Mouse (Mus musculus) heart, embryonic 10.5 days (tissue): ENCODE results near the gene Mpped2. TPM values are rescaled to one million over a fixed set of nuclear protein-coding genes. Genes with fewer than 3 reads are reported as not detected.

Experiments used
- DNase-seq: peaks from one replicate; pipeline ENCODE4 v3.0.0-alpha.2; 2017; ENCODE audit warnings: low spot score
- H3K27ac ChIP-seq: fragments of 300-500 bp; sonication (generic); 2 replicates; pipeline ENCODE4 v1.5.1; 2016; ENCODE audit warnings: mild to moderate bottlenecking
- H3K27me3 ChIP-seq: fragments of 300-500 bp; sonication (generic); 2 replicates; pipeline ENCODE4 v1.6.1; 2016; ENCODE audit warnings: mild to moderate bottlenecking; ENCODE audit not compliant: poor library complexity, insufficient read depth, severe bottlenecking
- H3K36me3 ChIP-seq: fragments of 300-500 bp; sonication (generic); 2 replicates; pipeline ENCODE4 v1.6.1; 2016; ENCODE audit warnings: mild to moderate bottlenecking, moderate library complexity
- H3K4me1 ChIP-seq: fragments of 300-500 bp; sonication (generic); 2 replicates; pipeline ENCODE4 v1.6.1; 2016; ENCODE audit warnings: mild to moderate bottlenecking
- H3K4me3 ChIP-seq: fragments of 300-500 bp; sonication (generic); 2 replicates; pipeline ENCODE4 v1.5.1; 2016; ENCODE audit warnings: mild to moderate bottlenecking, moderate library complexity
- H3K9me3 ChIP-seq: fragments of 300-500 bp; sonication (generic); 2 replicates; pipeline ENCODE4 v1.6.1; 2016; ENCODE audit warnings: mild to moderate bottlenecking, moderate library complexity
- WGBS: fragments of 180-500 bp; shearing (Covaris S2); methylation state at CpG from one replicate; pipeline ENCODE4 v1.1.7; 2016; 5-methylcytosine and 5-hydroxymethylcytosine counted together
- polyA plus RNA-seq: library from polyadenylated mRNA; unstranded; fragments of >200 nt; fragmentation: Nextera tagmentation; extraction: Ambion mirVana; gene quantifications from 2 replicates; pipeline ENCODE4 v1.2.1, GENCODE M21; 2016

Mpped2 gene
- polyA plus RNA-seq, 1 experiment from 2014 or later, result 130 TPM

- no peaks in the 10 kb centered on the region for H3K27me3 ChIP-seq
- H3K4me3 ChIP-seq, result no peak overlapping the region
- WGBS, result 41% methylated on average over 4 of the region's 4 CpGs
- peaks cover 18% of the 10 kb centered on the region for H3K36me3 ChIP-seq
- peaks cover 42% of the 10 kb centered on the region for H3K4me1 ChIP-seq
- no peaks in the 10 kb centered on the region for H3K9me3 ChIP-seq
- no peak overlapping the region for H3K27ac ChIP-seq
- DNase-seq, result no peak
These were observed 20.1 kb downstream of the Mpped2 start for GRCm38 (mm10) chr2:106713151-106713550.

- peaks cover 58% of the 10 kb centered on the region for H3K4me1 ChIP-seq
- H3K4me3 ChIP-seq, result no peak overlapping the region
- 88% methylated on average over 10 of the region's 10 CpGs for WGBS
- H3K36me3 ChIP-seq, result peaks cover 19% of the 10 kb centered on the region; the same call in 1 of the 2 replicates
- H3K27me3 ChIP-seq, result no peaks in the 10 kb centered on the region
- H3K9me3 ChIP-seq, result no peaks in the 10 kb centered on the region
- no peak for DNase-seq
- H3K27ac ChIP-seq, result no peak overlapping the region
These were observed 22.8 kb downstream of the Mpped2 start for GRCm38 (mm10) chr2:106715674-106716364.

GRCm38 (mm10) chr2:106716365-106716717 is 23.3 kb downstream of the Mpped2 start:
- Histone ChIP-seq H3K36me3 (peaks cover 19% of the 10 kb centered on the region; the same call in 1 of the 2 replicates), H3K27me3 (no peaks in the 10 kb centered on the region), H3K4me1 (peaks cover 60% of the 10 kb centered on the region), H3K9me3 (no peaks in the 10 kb centered on the region), H3K27ac (no peak overlapping the region), H3K4me3 (no peak overlapping the region)
- 80% methylated on average over 7 of the region's 7 CpGs for WGBS
- no peak for DNase-seq

DNA sequence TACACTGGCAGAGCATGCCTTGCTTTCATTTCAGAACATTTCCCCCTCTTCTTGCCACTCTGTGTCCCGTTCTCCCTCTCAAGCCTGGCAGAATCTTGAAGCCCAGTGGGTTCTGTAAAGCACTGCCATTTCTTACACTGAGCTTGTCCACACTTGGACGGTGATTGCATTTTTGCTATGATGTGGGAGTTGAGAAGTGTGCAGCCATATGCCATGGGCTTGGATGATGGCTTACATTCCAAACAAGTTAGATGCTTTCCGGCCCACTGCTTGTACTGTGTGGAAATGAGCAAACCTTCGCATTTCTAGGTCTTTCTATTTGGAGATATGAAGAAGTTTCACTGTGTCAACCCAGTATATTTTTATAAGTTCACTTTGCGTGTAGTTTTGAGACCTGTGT is 25.8 kb downstream of the Mpped2 start:
- H3K4me1 ChIP-seq, result peaks cover 51% of the 10 kb centered on the region
- 83% methylated on average over 5 of the region's 5 CpGs for WGBS
- no peak for DNase-seq
- no peaks in the 10 kb centered on the region for H3K27me3 ChIP-seq
- H3K9me3 ChIP-seq, result no peaks in the 10 kb centered on the region
- H3K4me3 ChIP-seq, result no peak overlapping the region
- peaks cover 11% of the 10 kb centered on the region; the same call in 1 of the 2 replicates for H3K36me3 ChIP-seq
- no peak overlapping the region for H3K27ac ChIP-seq

DNA sequence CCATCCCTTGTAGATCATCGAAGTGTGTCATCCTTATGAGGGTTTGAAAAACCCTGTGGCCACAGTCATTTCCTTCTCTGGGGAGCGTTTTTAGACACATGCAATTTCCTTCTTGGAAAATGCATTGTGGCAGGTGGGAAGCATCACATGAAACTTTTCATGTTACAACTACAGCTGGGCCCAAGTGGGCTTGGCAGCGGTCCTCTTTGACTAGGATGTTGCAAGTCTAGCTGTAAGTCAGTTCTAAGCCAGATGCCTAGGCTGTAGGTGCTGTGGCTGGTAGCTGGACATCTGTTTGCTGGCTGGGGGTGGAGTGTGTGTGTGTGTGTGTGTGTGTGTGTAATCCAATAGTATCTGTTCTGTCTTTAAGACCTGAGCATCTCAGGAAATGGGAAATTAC is 26.4 kb downstream of the Mpped2 start:
- Histone ChIP-seq H3K9me3 (no peaks in the 10 kb centered on the region), H3K4me1 (peaks cover 51% of the 10 kb centered on the region), H3K27ac (no peak overlapping the region), H3K27me3 (no peaks in the 10 kb centered on the region), H3K4me3 (no peak overlapping the region), H3K36me3 (peaks cover 11% of the 10 kb centered on the region; the same call in 1 of the 2 replicates)
- no peak for DNase-seq
- 92% methylated on average over 3 of the region's 3 CpGs for WGBS

- 50% methylated on average over 5 of the region's 5 CpGs for WGBS
- Histone ChIP-seq H3K4me3 (no peak overlapping the region), H3K36me3 (peaks cover 16% of the 10 kb centered on the region; the same call in 1 of the 2 replicates), H3K27me3 (no peaks in the 10 kb centered on the region), H3K9me3 (no peaks in the 10 kb centered on the region), H3K4me1 (peaks cover 50% of the 10 kb centered on the region), H3K27ac (peak overlapping the region; percentile 36; the same call in 1 of the 2 replicates)
- DNase-seq, result no peak
These were observed 27.6 kb downstream of the Mpped2 start for GRCm38 (mm10) chr2:106720644-106721043.

DNA sequence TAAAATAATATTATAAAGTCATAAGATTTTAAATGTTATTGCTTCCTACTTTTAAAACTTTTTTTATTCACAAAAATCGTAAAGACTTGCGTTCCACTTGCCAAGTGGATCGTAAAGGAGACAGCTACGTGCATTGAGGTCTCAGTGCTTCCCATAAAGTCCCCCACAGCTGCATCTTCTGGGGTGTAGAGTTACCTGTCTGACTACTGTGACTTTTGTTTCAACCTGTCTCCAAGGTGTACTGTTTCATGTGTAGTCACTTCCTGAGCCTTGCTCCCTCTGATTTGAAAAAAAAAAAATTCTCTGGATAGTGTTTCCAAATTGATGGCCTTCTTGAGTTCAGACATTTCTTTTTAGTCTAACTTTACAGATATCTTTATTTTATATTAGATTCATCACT is 29.0 kb downstream of the Mpped2 start:
- peaks cover 28% of the 10 kb centered on the region; the same call in 1 of the 2 replicates for H3K36me3 ChIP-seq
- H3K4me1 ChIP-seq, result peaks cover 50% of the 10 kb centered on the region
- no peaks in the 10 kb centered on the region for H3K27me3 ChIP-seq
- no peak overlapping the region for H3K27ac ChIP-seq
- WGBS, result 81% methylated on average over 4 of the region's 4 CpGs
- H3K4me3 ChIP-seq, result no peak overlapping the region
- no peak for DNase-seq
- H3K9me3 ChIP-seq, result no peaks in the 10 kb centered on the region

GRCm38 (mm10) chr2:106729951-106730564 is 37.0 kb downstream of the Mpped2 start:
- peaks cover 51% of the 10 kb centered on the region for H3K4me1 ChIP-seq
- no peaks in the 10 kb centered on the region for H3K27me3 ChIP-seq
- no peak for DNase-seq
- H3K4me3 ChIP-seq, result no peak overlapping the region
- no peaks in the 10 kb centered on the region for H3K9me3 ChIP-seq
- H3K36me3 ChIP-seq, result peaks cover 18% of the 10 kb centered on the region; the same call in 1 of the 2 replicates
- H3K27ac ChIP-seq, result no peak overlapping the region
- WGBS, result 61% methylated on average over 6 of the region's 6 CpGs

DNA sequence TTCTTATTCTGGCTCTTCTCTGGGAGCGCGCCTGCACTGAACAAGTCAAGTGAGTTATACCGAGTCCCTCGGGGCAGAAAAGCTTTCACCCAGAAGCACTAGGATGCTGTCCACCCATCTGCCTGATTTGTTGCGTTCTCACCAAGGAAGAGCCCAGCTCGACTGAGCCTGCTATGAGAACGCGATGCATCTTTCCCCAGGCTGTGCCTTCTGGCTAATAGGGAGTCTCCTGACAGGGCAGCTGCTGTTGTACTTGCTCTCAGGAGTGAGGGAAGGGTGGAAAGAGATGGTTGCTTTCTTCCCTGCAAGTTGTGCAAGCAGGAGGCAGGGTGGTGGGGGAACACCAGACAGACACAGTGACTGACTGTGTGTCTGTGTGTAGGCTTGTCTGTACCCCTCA is 37.5 kb downstream of the Mpped2 start:
- H3K27ac ChIP-seq, result 0 out of 2 replicates have a peak overlapping the region, but pooled peaks have one; percentile 13
- no peaks in the 10 kb centered on the region for H3K9me3 ChIP-seq
- H3K36me3 ChIP-seq, result peaks cover 13% of the 10 kb centered on the region; the same call in 1 of the 2 replicates
- DNase-seq, result no peak
- peaks cover 57% of the 10 kb centered on the region for H3K4me1 ChIP-seq
- H3K27me3 ChIP-seq, result no peaks in the 10 kb centered on the region
- H3K4me3 ChIP-seq, result no peak overlapping the region
- WGBS, result 71% methylated on average over 8 of the region's 8 CpGs

GRCm38 (mm10) chr2:106731478-106731877 is 38.4 kb downstream of the Mpped2 start:
- no peak overlapping the region for H3K4me3 ChIP-seq
- no peaks in the 10 kb centered on the region for H3K27me3 ChIP-seq
- 80% methylated on average over 4 of the region's 4 CpGs for WGBS
- 0 out of 2 replicates have a peak, but pooled peaks cover 6% of the 10 kb centered on the region for H3K36me3 ChIP-seq
- DNase-seq, result no peak
- no peaks in the 10 kb centered on the region for H3K9me3 ChIP-seq
- H3K4me1 ChIP-seq, result peaks cover 56% of the 10 kb centered on the region
- no peak overlapping the region for H3K27ac ChIP-seq

- Histone ChIP-seq H3K27ac (no peak overlapping the region), H3K9me3 (no peaks in the 10 kb centered on the region), H3K4me3 (no peak overlapping the region), H3K27me3 (no peaks in the 10 kb centered on the region), H3K36me3 (no peaks in the 10 kb centered on the region), H3K4me1 (peaks cover 52% of the 10 kb centered on the region)
- DNase-seq, result no peak
- WGBS, result 7% methylated on average over 3 of the region's 3 CpGs
These were observed 39.1 kb downstream of the Mpped2 start for GRCm38 (mm10) chr2:106732171-106732570.

GRCm38 (mm10) chr2:106733396-106733795 is 40.3 kb downstream of the Mpped2 start:
- Histone ChIP-seq H3K4me1 (peaks cover 52% of the 10 kb centered on the region), H3K27me3 (no peaks in the 10 kb centered on the region), H3K4me3 (no peak overlapping the region), H3K27ac (no peak overlapping the region), H3K36me3 (peaks cover 2% of the 10 kb centered on the region; the same call in 1 of the 2 replicates), H3K9me3 (no peaks in the 10 kb centered on the region)
- DNase-seq, result no peak
- 35% methylated on average over 5 of the region's 5 CpGs for WGBS

DNA sequence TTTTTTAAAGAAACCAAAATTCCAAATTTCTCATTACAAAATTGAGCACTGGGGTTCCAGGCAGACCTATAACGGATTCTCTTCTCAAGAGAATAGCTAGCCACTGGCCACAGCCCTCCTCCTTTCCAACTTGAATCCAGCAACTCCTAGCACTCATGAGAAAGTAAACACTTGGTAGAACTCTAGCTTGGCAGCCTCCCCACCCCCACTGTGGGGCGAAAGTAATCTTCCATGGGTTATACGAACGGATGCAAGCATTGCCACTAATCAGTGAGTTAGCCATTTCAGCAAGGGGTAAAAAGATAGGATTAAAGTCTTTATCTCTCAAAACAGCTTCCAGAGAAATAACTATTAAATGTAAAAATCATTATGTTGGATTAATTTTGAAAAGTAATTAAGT is 40.9 kb downstream of the Mpped2 start:
- Histone ChIP-seq H3K4me1 (peaks cover 52% of the 10 kb centered on the region), H3K36me3 (peaks cover 5% of the 10 kb centered on the region), H3K27ac (no peak overlapping the region), H3K27me3 (no peaks in the 10 kb centered on the region), H3K4me3 (no peak overlapping the region), H3K9me3 (no peaks in the 10 kb centered on the region)
- DNase-seq, result no peak
- 37% methylated on average over 4 of the region's 4 CpGs for WGBS
